Mouse (Mus musculus) ES-E14 (cell line): ENCODE measurements around the gene Slc39a7. TPM values are rescaled to one million over a fixed set of nuclear protein-coding genes. Genes with fewer than 3 reads are reported as not detected.
A peak's percentile ranks its signal among the peaks of the same experiment; 100 is the strongest.

Source experiments
- DNase-seq: peaks from one replicate; pipeline ENCODE4 v3.0.0-alpha.2; 2013; ENCODE audit warnings: low read depth, low spot score
- H3K27ac ChIP-seq: 2 replicates; pipeline ENCODE4 v1.5.1; 2012; ENCODE audit warnings: low read depth, mild to moderate bottlenecking, low read length, moderate library complexity, mixed read lengths; ENCODE audit not compliant: poor library complexity, insufficient read depth, severe bottlenecking
- H3K36me3 ChIP-seq: 2 replicates; pipeline ENCODE4 v1.6.1; 2012; ENCODE audit warnings: mild to moderate bottlenecking, low read length, moderate library complexity, mixed read lengths; ENCODE audit not compliant: control insufficient read depth, poor library complexity, insufficient read depth, severe bottlenecking
- H3K4me1 ChIP-seq, 2 experiments: fragments of 150-350 bp in 1 of 2; sonication (generic) in 1 of 2; 2 replicates each; pipeline ENCODE4 v1.6.1; 2012; ENCODE audit warnings: low read length in 2 of 2, mild to moderate bottlenecking in 1 of 2, mixed read lengths in 1 of 2; ENCODE audit not compliant: control insufficient read depth in 2 of 2, insufficient read depth in 2 of 2, poor library complexity in 1 of 2
- H3K4me3 ChIP-seq, 2 experiments: fragments of 150-350 bp in 1 of 2; sonication (generic) in 1 of 2; 2 replicates each; pipeline ENCODE4 v1.5.1; 2012; ENCODE audit warnings: low read length in 2 of 2, low read depth in 1 of 2, mild to moderate bottlenecking in 1 of 2, mixed read lengths in 1 of 2; ENCODE audit not compliant: insufficient read depth in 1 of 2, poor library complexity in 1 of 2, severe bottlenecking in 1 of 2
- H3K9ac ChIP-seq: 2 replicates; pipeline ENCODE4 v1.6.1; 2012; ENCODE audit warnings: low read depth, mild to moderate bottlenecking, low read length, mixed read lengths; ENCODE audit not compliant: poor library complexity, insufficient read depth, severe bottlenecking
- H3K9me3 ChIP-seq: fragments of 150-350 bp; sonication (generic); 2 replicates; pipeline ENCODE4 v1.6.1; 2012; ENCODE audit warnings: low read depth, mild to moderate bottlenecking, low read length; ENCODE audit not compliant: control insufficient read depth, insufficient read depth
- CHD2 ChIP-seq: IDR thresholded peaks from 2 replicates; pipeline ENCODE4 v1.6.1; 2014; ENCODE audit warnings: mild to moderate bottlenecking, low read depth, low read length, inconsistent platforms
- HCFC1 ChIP-seq: IDR thresholded peaks from 2 replicates; pipeline ENCODE4 v1.6.1; 2012; ENCODE audit warnings: low read length, inconsistent platforms, borderline replicate concordance; ENCODE audit not compliant: insufficient read depth
- MAFK ChIP-seq: IDR thresholded peaks from 2 replicates; pipeline ENCODE4 v1.6.1; 2014; ENCODE audit warnings: mild to moderate bottlenecking, low read depth, low read length, inconsistent platforms; ENCODE audit not compliant: insufficient read depth
- ZC3H11A ChIP-seq: IDR thresholded peaks from 2 replicates; pipeline ENCODE4 v1.6.1; 2012; ENCODE audit warnings: low read depth, mild to moderate bottlenecking, inconsistent platforms, low read length, borderline replicate concordance
- ZNF384 ChIP-seq: IDR thresholded peaks from 2 replicates; pipeline ENCODE4 v1.6.1; 2012; ENCODE audit warnings: low read depth, low read length, inconsistent platforms
- in situ Hi-C, 2 experiments: fragments of 600-800 bp; cut with MboI; formaldehyde crosslinking; loops; one replicate each; pipeline ENCODE4 v1.15.1; 2025; ENCODE audit warnings: low sequenced_read_pairs in 2 of 2, inconsistent platforms in 1 of 2; ENCODE audit not compliant: unreplicated experiment in 2 of 2
- total RNA-seq: library from RNA; depleted of rRNA; stranded (reverse); fragments of 300-350 nt; gene quantifications from 2 replicates; pipeline ENCODE4 v1.2.3, GENCODE M21; 2012

Slc39a7 gene
- total RNA-seq, 1 experiment = 253 TPM

DNA sequence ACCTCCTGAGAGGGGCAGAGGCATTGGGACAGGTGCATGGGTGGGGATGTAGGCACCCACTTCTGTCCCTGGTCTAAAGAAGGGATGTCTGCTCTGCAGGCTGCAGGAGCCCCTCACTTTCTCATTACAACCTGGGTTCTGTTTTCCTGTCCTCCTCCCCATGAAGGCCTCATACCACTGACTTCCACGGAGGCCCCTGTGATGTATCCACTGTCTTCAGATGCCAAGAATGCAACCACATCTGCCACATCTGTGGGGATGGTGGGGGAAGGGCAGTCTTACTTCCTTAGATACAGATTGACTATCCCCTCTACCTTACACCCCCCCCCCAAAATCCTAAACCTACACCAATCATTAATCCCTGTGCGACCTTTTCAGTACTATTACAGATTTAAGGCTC is 5.3 kb downstream of the Slc39a7 start:
- Histone ChIP-seq H3K4me3 (no peak overlapping the region), H3K36me3 (peaks cover 30% of the 10 kb centered on the region), H3K27ac (no peak overlapping the region), H3K9ac (no peak overlapping the region), H3K4me1 (peaks cover 7 to 39% of the 10 kb centered on the region in 2 experiments), H3K9me3 (no peaks in the 10 kb centered on the region)
- DNase-seq = no peak
- TF ChIP-seq HCFC1 (no peak), CHD2 (no peak), ZNF384 (no peak), MAFK (no peak), ZC3H11A (no peak)
- in situ Hi-C loops = no loop called here

DNA sequence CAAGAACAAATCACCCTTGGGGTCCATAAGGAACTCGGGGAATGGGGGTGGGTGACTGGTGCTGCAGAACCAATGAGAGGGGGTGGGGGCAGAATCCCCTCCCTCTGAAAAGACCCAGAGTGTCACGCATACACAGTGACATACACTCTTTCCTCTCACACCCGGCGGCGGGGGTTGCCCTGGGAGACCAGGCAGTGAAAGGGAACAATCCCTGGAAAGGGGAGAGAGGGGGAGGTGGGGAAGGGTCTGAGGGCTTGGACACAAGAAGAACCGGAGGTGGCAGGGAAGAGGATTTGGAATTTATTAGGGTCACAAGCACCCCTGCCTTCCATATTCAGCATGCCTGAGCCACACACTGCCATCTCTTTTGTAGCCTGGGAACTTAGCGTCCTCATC is 5.7 kb downstream of the Slc39a7 start:
- Histone ChIP-seq H3K9me3 (no peaks in the 10 kb centered on the region), H3K27ac (no peak overlapping the region), H3K9ac (no peak overlapping the region), H3K4me3 (peak overlapping the region in 1 of 2 experiments; percentile 90; a peak in 1 of 4 replicates), H3K4me1 (peaks cover 7 to 38% of the 10 kb centered on the region in 2 experiments), H3K36me3 (peaks cover 34% of the 10 kb centered on the region)
- TF ChIP-seq CHD2 = no peak
- no peak for TF ChIP-seq ZNF384
- no peak for TF ChIP-seq ZC3H11A
- TF ChIP-seq HCFC1 = no peak
- TF ChIP-seq MAFK = no peak
- in situ Hi-C loops = no loop called here
- no peak for DNase-seq

GRCm38 (mm10) chr17:34024861-34025755 is 6.4 kb downstream of the Slc39a7 start:
- in situ Hi-C loops = no loop called here
- peaks cover 5 to 33% of the 10 kb centered on the region in 2 experiments for H3K4me1 ChIP-seq
- H3K36me3 ChIP-seq = peaks cover 30% of the 10 kb centered on the region
- H3K9ac ChIP-seq = peak overlapping the region; percentile 88
- H3K9me3 ChIP-seq = peaks cover 3% of the 10 kb centered on the region; the same call in 1 of the 2 replicates
- H3K27ac ChIP-seq = peak overlapping the region; percentile 8; the same call in 1 of the 2 replicates
- H3K4me3 ChIP-seq = peak overlapping the region; percentile 84 to 90
- TF ChIP-seq ZC3H11A (no peak), MAFK (no peak), HCFC1 (no peak), CHD2 (no peak), ZNF384 (no peak)
- no peak for DNase-seq

DNA sequence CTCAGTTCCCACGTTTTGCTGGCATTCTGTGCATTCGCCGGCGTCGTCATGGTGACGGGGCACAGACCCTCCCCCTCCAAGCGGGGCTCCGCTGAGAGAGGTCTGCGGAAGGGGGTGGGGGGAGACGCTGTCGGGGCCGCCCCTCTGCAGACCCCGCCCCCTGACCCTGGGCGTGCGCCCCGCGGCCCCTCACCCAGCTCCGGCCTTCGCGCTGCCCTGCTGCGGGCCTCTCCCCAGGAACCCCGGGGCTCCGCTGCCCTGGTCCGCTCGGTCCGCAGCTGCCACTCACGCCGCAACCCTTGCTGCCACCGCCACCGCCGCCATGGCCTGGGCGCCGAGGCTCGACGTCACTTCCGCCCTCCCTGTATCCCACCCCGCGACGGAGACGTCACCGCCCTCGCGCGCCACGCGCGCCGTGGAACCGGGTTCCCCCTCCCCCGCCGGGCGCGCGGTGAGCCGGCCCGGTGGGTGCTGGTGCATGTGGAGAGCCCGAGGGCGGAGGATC is 7.1 kb downstream of the Slc39a7 start, which contains the start of gene Ring1:
Gene Ring1 (minus strand): TSS at position 364 of the 505 bp plus-strand sequence.
- Histone ChIP-seq H3K9ac (peak within 1 kb of the TSS; percentile 88), H3K9me3 (peaks cover 4% of the 10 kb centered on the region; the same call in 1 of the 2 replicates), H3K27ac (peak within 1 kb of the TSS; percentile 66; the same call in 1 of the 2 replicates), H3K4me1 (peaks cover 4 to 29% of the 10 kb centered on the region in 2 experiments), H3K36me3 (peaks cover 23% of the 10 kb centered on the region), H3K4me3 (peak within 1 kb of the TSS; percentile 84 to 90)
- in situ Hi-C loops = no loop called here
- peak; percentile 51; the same call in 1 of the 2 replicates for TF ChIP-seq HCFC1
- TF ChIP-seq ZNF384 = no peak
- DNase-seq = peak; percentile 87
